Mouse (Mus musculus): ENCODE measurements at regions not wholly inside any gene's neighbourhood (a gene's known extent, or its start where the extent isn't known, plus 50 kb on each side); places are given as distances from the start of the nearest gene placed in this dataset.

- H3K36me3 ChIP-seq (ENCODE audit: insufficient read depth, low read length): no peaks in the 10 kb centered on the region
- peak overlapping the region; percentile 57 for H3K27ac ChIP-seq
- 65% methylated on average over 6 of the region's 6 CpGs for WGBS
- DNase-seq (ENCODE audit: low spot score): no peak
- H3K27me3 ChIP-seq (ENCODE audit: insufficient read depth, low read length): no peaks in the 10 kb centered on the region
- no peak for TF ChIP-seq CTCF (IDR thresholded peaks at IDR 0.05; ENCODE audit: low read depth)
- H3K4me2 ChIP-seq (ENCODE audit: low read length): no peak overlapping the region
- H3K4me3 ChIP-seq (replicated peaks; ENCODE audit: low read depth, low read length): no peak overlapping the region
- 0 out of 2 replicates have a peak overlapping the region, but pooled peaks have one; percentile 2 for H3K9ac ChIP-seq (ENCODE audit: low read depth, low read length)
- ATAC-seq (replicated peaks; ENCODE audit: low FRiP score, low read depth): no peak
- peaks cover 7% of the 10 kb centered on the region; the same call in 1 of the 2 replicates for H3K4me1 ChIP-seq (replicated peaks; ENCODE audit: insufficient read depth, low read length)
- H3K9me3 ChIP-seq (replicated peaks; ENCODE audit: low read length): no peaks in the 10 kb centered on the region
Measured at GRCm38 (mm10) chr16:21339061-21339459, 83.9 kb upstream of the Vps8 start.

- DNase-seq (ENCODE audit: low spot score) (peak; percentile 77), ATAC-seq (replicated peaks; ENCODE audit: low FRiP score, low read depth) (peak; percentile 74)
- Histone ChIP-seq H3K9ac (ENCODE audit: low read depth, low read length) (0 out of 2 replicates have a peak overlapping the region, but pooled peaks have one; percentile 2), H3K36me3 (ENCODE audit: insufficient read depth, low read length) (no peaks in the 10 kb centered on the region), H3K9me3 (replicated peaks; ENCODE audit: low read length) (no peaks in the 10 kb centered on the region), H3K4me1 (replicated peaks; ENCODE audit: insufficient read depth, low read length) (peaks cover 7% of the 10 kb centered on the region; the same call in 1 of the 2 replicates), H3K27me3 (ENCODE audit: insufficient read depth, low read length) (no peaks in the 10 kb centered on the region), H3K4me3 (replicated peaks; ENCODE audit: low read depth, low read length) (no peak overlapping the region), H3K27ac (peak overlapping the region; percentile 57), H3K4me2 (ENCODE audit: low read length) (no peak overlapping the region)
- no peak for TF ChIP-seq CTCF (IDR thresholded peaks at IDR 0.05; ENCODE audit: low read depth)
- WGBS: 22% methylated on average over 11 of the region's 11 CpGs
Measured at GRCm38 (mm10) chr16:21339460-21340081, 83.3 kb upstream of the Vps8 start.

GRCm38 (mm10) chr16:21340136-21340535, 82.8 kb upstream of the Vps8 start:
- DNase-seq (ENCODE audit: low spot score): no peak
- H3K4me1 ChIP-seq (replicated peaks; ENCODE audit: insufficient read depth, low read length): peaks cover 7% of the 10 kb centered on the region; the same call in 1 of the 2 replicates
- H3K4me2 ChIP-seq (ENCODE audit: low read length): no peak overlapping the region
- no peak overlapping the region for H3K4me3 ChIP-seq (replicated peaks; ENCODE audit: low read depth, low read length)
- no peak overlapping the region for H3K27ac ChIP-seq
- no peaks in the 10 kb centered on the region for H3K27me3 ChIP-seq (ENCODE audit: insufficient read depth, low read length)
- H3K9me3 ChIP-seq (replicated peaks; ENCODE audit: low read length): no peaks in the 10 kb centered on the region
- TF ChIP-seq CTCF (IDR thresholded peaks at IDR 0.05; ENCODE audit: low read depth): no peak
- H3K9ac ChIP-seq (ENCODE audit: low read depth, low read length): no peak overlapping the region
- H3K36me3 ChIP-seq (ENCODE audit: insufficient read depth, low read length): no peaks in the 10 kb centered on the region
- ATAC-seq (replicated peaks; ENCODE audit: low FRiP score, low read depth): no peak
- WGBS: 54% methylated on average over 7 of the region's 7 CpGs

GRCm38 (mm10) chr16:21349869-21350268, 73.0 kb upstream of the Vps8 start:
- Histone ChIP-seq H3K9ac (ENCODE audit: low read depth, low read length) (no peak overlapping the region), H3K4me3 (replicated peaks; ENCODE audit: low read depth, low read length) (no peak overlapping the region), H3K36me3 (ENCODE audit: insufficient read depth, low read length) (no peaks in the 10 kb centered on the region), H3K9me3 (replicated peaks; ENCODE audit: low read length) (no peaks in the 10 kb centered on the region), H3K4me2 (ENCODE audit: low read length) (no peak overlapping the region), H3K4me1 (replicated peaks; ENCODE audit: insufficient read depth, low read length) (no peaks in the 10 kb centered on the region; the same call in 1 of the 2 replicates), H3K27me3 (ENCODE audit: insufficient read depth, low read length) (no peaks in the 10 kb centered on the region), H3K27ac (no peak overlapping the region)
- TF ChIP-seq CTCF (IDR thresholded peaks at IDR 0.05; ENCODE audit: low read depth): peak; percentile 41
- DNase-seq (ENCODE audit: low spot score) (no peak), ATAC-seq (replicated peaks; ENCODE audit: low FRiP score, low read depth) (no peak)
- WGBS: 86% methylated on average over 1 of the region's 1 CpGs

- no peak overlapping the region for H3K9ac ChIP-seq (ENCODE audit: low read depth, low read length)
- no peaks in the 10 kb centered on the region; the same call in 1 of the 2 replicates for H3K4me1 ChIP-seq (replicated peaks; ENCODE audit: insufficient read depth, low read length)
- no peak overlapping the region for H3K4me2 ChIP-seq (ENCODE audit: low read length)
- no peaks in the 10 kb centered on the region for H3K27me3 ChIP-seq (ENCODE audit: insufficient read depth, low read length)
- ATAC-seq (replicated peaks; ENCODE audit: low FRiP score, low read depth) (no peak), DNase-seq (ENCODE audit: low spot score) (no peak)
- no peak for TF ChIP-seq CTCF (IDR thresholded peaks at IDR 0.05; ENCODE audit: low read depth)
- no peaks in the 10 kb centered on the region for H3K9me3 ChIP-seq (replicated peaks; ENCODE audit: low read length)
- H3K4me3 ChIP-seq (replicated peaks; ENCODE audit: low read depth, low read length): no peak overlapping the region
- WGBS: 70% methylated on average over 3 of the region's 3 CpGs
- no peak overlapping the region for H3K27ac ChIP-seq
- H3K36me3 ChIP-seq (ENCODE audit: insufficient read depth, low read length): no peaks in the 10 kb centered on the region
Measured at GRCm38 (mm10) chr16:21351289-21351688, 71.6 kb upstream of the Vps8 start.

- no peak overlapping the region for H3K9ac ChIP-seq (ENCODE audit: low read depth, low read length)
- no peaks in the 10 kb centered on the region for H3K9me3 ChIP-seq (replicated peaks; ENCODE audit: low read length)
- no peak for TF ChIP-seq CTCF (IDR thresholded peaks at IDR 0.05; ENCODE audit: low read depth)
- no peaks in the 10 kb centered on the region; the same call in 1 of the 2 replicates for H3K4me1 ChIP-seq (replicated peaks; ENCODE audit: insufficient read depth, low read length)
- H3K4me3 ChIP-seq (replicated peaks; ENCODE audit: low read depth, low read length): no peak overlapping the region
- ATAC-seq (replicated peaks; ENCODE audit: low FRiP score, low read depth): 0 out of 2 replicates have a peak, but pooled peaks have one; percentile 17
- no peak for DNase-seq (ENCODE audit: low spot score)
- 50% methylated on average over 5 of the region's 5 CpGs for WGBS
- no peaks in the 10 kb centered on the region for H3K36me3 ChIP-seq (ENCODE audit: insufficient read depth, low read length)
- H3K27me3 ChIP-seq (ENCODE audit: insufficient read depth, low read length): no peaks in the 10 kb centered on the region
- no peak overlapping the region for H3K27ac ChIP-seq
- H3K4me2 ChIP-seq (ENCODE audit: low read length): no peak overlapping the region
Measured at GRCm38 (mm10) chr16:21353111-21353510, 69.8 kb upstream of the Vps8 start.
